Mouse (Mus musculus) brain, embryonic 14.5 days (tissue): ENCODE data around the gene Fam189a1.

Source experiments
- CTCF ChIP-seq: fragments of 200-500 bp; IDR thresholded peaks from 2 replicates; pipeline ENCODE4 v1.5.1; 2012; ENCODE audit warnings: inconsistent platforms, mild to moderate bottlenecking, moderate library complexity, borderline replicate concordance; ENCODE audit not compliant: insufficient read depth, insufficient read length; ENCODE audit errors: extremely low read depth
- POLR2A ChIP-seq: fragments of 200-500 bp; IDR thresholded peaks from 2 replicates; pipeline ENCODE4 v1.6.1; 2012; ENCODE audit warnings: mild to moderate bottlenecking, inconsistent platforms, borderline replicate concordance; ENCODE audit not compliant: poor library complexity, insufficient read depth, insufficient read length, severe bottlenecking; ENCODE audit errors: extremely low read depth

GRCm38 (mm10) chr7:64773465-64773864, 382.9 kb downstream of the Fam189a1 start:
- TF ChIP-seq CTCF: peak; percentile 44; the same call in 1 of the 2 replicates
- no peak for TF ChIP-seq POLR2A
